Mouse (Mus musculus) brown adipose tissue, adult 24 weeks (tissue): Measurements from ENCODE around the gene Prune1. TPM values are rescaled to one million over a fixed set of nuclear protein-coding genes. Genes with fewer than 3 reads are reported as not detected.

Experiments used
- H3K27ac ChIP-seq: fragments of 200-500 bp; replicated peaks from 2 replicates; pipeline ENCODE4 v1.5.1; 2012; ENCODE audit warnings: low read depth, mild to moderate bottlenecking, low read length
- H3K4me1 ChIP-seq: fragments of 200-500 bp; 2 replicates; pipeline ENCODE4 v1.6.1; 2012; ENCODE audit warnings: low read length, mixed read lengths; ENCODE audit not compliant: control insufficient read depth, insufficient read depth, insufficient read length
- H3K4me3 ChIP-seq: fragments of 200-500 bp; 2 replicates; pipeline ENCODE4 v1.5.1; 2012; ENCODE audit warnings: low read depth, mild to moderate bottlenecking, low read length, moderate library complexity; ENCODE audit not compliant: insufficient read depth
- polyA plus RNA-seq: library from polyadenylated mRNA; stranded (reverse); fragments of >200 nt; gene quantifications from 2 replicates; pipeline ENCODE4 v1.2.4, GENCODE M21; 2012; ENCODE audit not compliant: missing spikeins, insufficient read depth, insufficient read length

Prune1 gene
- polyA plus RNA-seq, 1 experiment, result 16.3 TPM

DNA sequence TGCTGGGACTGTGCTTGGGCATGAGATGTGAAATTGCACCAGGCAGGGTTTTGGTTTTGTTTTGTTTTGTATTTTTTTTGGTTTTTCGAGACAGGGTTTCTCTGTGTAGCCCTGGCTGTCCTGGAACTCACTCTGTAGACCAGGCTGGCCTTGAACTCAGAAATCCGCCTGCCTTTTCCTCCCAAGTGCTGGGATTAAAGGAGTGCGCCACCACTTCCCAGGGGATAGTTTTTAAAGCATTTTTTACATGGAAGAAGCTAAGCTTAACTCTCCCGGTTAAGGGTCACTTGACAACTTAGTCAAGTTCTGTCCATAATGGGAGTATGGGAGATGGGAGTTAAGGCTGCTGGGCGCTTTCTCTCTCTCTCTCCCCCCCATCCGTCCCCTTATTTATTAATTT lies 32.2 kb upstream of the Prune1 start:
- Histone ChIP-seq H3K4me1 (peaks cover 9% of the 10 kb centered on the region), H3K27ac (no peak overlapping the region), H3K4me3 (no peak overlapping the region)

DNA sequence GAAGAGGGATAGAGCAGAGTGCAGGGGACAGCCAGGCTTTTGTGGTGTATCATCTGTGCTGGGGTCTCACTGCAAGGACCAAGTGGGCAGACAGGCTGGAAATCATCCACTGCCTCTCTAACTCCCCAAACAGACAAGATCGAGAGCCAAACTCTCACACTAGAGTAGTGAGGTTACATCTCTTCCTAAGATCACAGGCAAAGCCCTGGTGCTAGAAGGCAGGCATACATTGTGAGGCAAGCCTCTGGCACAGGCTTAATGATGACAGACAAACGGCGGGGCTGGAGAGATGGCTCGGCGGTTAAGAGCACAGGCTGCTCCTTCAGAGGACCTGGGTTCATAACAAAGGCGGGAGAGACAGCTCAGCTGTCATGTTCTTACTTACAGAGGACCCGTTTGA lies 31.6 kb upstream of the Prune1 start:
- H3K27ac ChIP-seq, result no peak overlapping the region

GRCm38 (mm10) chr3:95312623-95313022 lies 30.7 kb upstream of the Prune1 start:
- H3K4me1 ChIP-seq, result peaks cover 5% of the 10 kb centered on the region
- H3K27ac ChIP-seq, result peak overlapping the region; percentile 38
- H3K4me3 ChIP-seq, result no peak overlapping the region

More for the DNA sequence above, 31.6 kb upstream of the Prune1 start:
- peaks cover 9% of the 10 kb centered on the region for H3K4me1 ChIP-seq
- no peak overlapping the region for H3K4me3 ChIP-seq

- H3K27ac ChIP-seq, result peak overlapping the region; percentile 0; the same call in 1 of the 2 replicates
- H3K4me3 ChIP-seq, result no peak overlapping the region
- peaks cover 3% of the 10 kb centered on the region; the same call in 1 of the 2 replicates for H3K4me1 ChIP-seq
Observed at GRCm38 (mm10) chr3:95310968-95311882, 29.3 kb upstream of the Prune1 start.

DNA sequence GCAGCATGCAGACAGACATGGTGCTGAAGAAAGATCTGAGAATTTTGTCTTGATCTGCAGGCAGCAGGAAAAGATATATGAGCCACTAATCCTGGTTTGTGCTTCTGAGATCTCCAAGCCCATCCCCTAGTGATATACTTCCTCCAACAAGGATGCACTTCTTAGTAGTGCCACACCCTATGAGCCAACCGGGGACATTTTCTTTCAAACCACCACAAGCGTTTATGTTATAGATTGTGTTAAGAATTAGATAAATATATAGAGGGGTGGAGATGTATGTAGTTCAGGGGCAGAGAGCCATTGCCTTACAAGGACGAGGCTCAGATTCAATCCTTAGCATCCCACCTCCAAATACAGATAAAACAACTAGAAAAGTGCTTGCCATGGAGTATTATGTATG lies 28.6 kb upstream of the Prune1 start:
- Histone ChIP-seq H3K27ac (no peak overlapping the region), H3K4me3 (no peak overlapping the region)

DNA sequence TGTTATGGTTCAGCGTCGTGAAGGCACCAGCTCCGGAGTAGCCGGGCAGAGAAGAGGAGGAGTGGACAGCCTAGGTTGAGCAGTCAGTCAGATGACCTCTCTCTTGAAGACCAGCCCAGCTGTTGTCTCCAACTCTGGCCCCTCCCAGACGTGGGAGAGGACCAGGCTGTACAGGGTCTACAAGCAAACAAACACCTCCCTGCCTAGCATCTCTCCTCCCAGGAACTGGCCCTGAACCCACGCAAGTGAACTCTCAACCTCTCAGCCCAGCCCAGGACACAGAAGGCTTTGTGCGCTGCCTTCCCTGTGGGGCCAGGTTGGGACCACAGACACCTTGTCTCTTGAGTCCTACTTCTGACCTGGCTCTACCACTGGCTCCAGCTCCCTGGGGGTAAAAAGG lies 25.2 kb upstream of the Prune1 start, which contains the start of gene Anxa9:
Gene Anxa9, minus strand, starts transcription at position 77 of the 400 bp plus-strand sequence.
- H3K27ac ChIP-seq, result no peak within 1 kb of the TSS

More for the DNA sequence above, 28.6 kb upstream of the Prune1 start:
- peaks cover 3% of the 10 kb centered on the region; the same call in 1 of the 2 replicates for H3K4me1 ChIP-seq

GRCm38 (mm10) chr3:95306244-95306643 lies 24.4 kb upstream of the Prune1 start:
- no peak overlapping the region for H3K27ac ChIP-seq
- no peaks in the 10 kb centered on the region for H3K4me1 ChIP-seq
- no peak overlapping the region for H3K4me3 ChIP-seq

More for the DNA sequence above, 25.2 kb upstream of the Prune1 start, which contains the start of gene Anxa9:
- H3K4me3 ChIP-seq, result no peak within 1 kb of the TSS
- peaks cover 3% of the 10 kb centered on the region; the same call in 1 of the 2 replicates for H3K4me1 ChIP-seq

DNA sequence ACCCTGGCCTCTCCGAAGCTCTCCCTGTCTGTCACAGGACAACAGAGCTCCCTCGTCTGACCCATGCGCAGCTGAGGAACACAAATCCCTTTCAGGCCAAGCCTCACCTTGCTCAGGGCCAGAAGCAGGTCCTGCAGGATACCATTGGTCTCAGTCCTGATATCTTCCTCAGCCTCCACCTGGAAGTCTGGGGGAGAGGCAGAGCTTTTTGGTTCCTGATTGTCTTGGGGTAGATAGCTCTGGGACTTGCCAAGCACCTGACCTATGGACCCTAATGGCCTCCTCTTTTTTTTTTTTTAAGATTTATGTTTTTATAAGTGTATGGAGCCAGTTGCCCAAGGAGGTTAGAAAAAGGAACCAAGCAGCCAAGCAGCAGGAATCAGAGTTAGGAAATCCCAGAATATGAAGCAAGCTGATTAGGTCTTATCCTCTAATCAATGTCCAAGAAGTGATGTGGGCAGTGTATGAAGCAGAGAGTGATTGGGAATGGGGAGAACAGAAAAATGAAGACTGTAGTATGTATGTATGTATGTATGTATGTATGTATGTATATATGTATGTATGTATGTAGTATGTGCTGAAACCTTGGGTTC lies 19.4 kb upstream of the Prune1 start:
- no peaks in the 10 kb centered on the region for H3K4me1 ChIP-seq
- H3K27ac ChIP-seq, result no peak overlapping the region
- H3K4me3 ChIP-seq, result no peak overlapping the region

- no peak overlapping the region for H3K27ac ChIP-seq
- H3K4me3 ChIP-seq, result no peak overlapping the region
- H3K4me1 ChIP-seq, result peaks cover 2% of the 10 kb centered on the region; the same call in 1 of the 2 replicates
Observed at GRCm38 (mm10) chr3:95298018-95298417, 16.1 kb upstream of the Prune1 start.

DNA sequence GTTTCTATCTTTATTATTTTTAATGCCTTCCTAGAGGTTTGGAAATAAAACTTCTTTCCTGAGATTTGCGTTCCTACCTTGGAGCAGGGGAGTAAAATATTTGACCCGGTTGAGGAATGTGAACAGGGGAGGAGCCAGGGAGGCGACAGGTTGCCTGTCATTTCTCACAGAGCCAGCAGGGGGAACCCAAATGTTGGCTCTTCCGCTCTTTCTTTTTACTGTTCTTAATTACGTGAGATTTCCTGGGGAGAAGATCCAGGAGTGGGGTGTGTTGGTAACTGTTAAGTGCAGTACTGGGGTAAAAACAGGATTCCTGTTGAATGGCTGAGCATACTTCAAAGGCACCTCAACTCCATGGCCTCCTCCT lies 14.2 kb upstream of the Prune1 start:
- Histone ChIP-seq H3K27ac (no peak overlapping the region), H3K4me3 (no peak overlapping the region)

DNA sequence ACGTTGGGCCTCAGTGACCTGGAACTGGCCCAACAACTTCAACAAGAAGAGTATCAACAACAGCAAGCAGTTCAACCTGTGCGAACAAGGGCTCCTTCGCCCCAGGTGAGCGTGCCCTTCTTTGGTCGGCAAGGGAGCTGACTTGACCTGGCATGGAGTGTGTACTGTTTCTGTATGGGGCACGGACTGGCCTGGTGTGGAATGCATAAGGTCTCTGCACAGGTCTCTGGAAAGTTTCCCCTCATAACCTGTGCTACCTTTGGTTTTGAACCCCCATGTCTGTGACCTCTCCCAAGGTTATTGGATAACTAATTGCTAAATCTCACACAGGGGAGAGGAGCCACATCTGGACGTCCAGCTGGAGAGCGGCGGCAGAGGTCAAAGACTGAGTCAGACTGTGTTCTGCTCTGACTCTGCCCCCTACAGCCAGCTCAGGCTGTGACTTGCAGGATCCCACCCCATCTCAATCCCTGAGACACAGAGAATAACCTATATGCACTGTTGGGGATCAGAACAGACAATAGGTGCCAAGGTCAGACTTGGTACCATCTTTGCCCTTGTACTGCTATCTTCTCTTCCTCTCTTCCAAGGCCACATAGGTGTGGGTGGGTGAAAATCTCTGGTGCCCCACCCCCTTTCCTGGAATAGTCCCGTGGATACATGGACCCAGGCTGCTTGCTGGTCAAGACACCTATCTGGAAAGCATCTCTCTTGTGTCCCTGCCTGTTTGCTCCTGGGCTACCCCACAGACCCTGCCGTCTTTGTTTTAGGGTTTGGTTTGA lies 13.6 kb upstream of the Prune1 start:
- peaks cover 2% of the 10 kb centered on the region; the same call in 1 of the 2 replicates for H3K4me1 ChIP-seq
- no peak overlapping the region for H3K27ac ChIP-seq
- no peak overlapping the region for H3K4me3 ChIP-seq

More for the DNA sequence above, 14.2 kb upstream of the Prune1 start:
- H3K4me1 ChIP-seq, result peaks cover 2% of the 10 kb centered on the region; the same call in 1 of the 2 replicates

- Histone ChIP-seq H3K4me3 (no peak overlapping the region), H3K27ac (no peak overlapping the region), H3K4me1 (peaks cover 2% of the 10 kb centered on the region; the same call in 1 of the 2 replicates)
Observed at GRCm38 (mm10) chr3:95294718-95295117, 12.8 kb upstream of the Prune1 start.

- H3K27ac ChIP-seq, result no peak overlapping the region
- H3K4me1 ChIP-seq, result peaks cover 2% of the 10 kb centered on the region; the same call in 1 of the 2 replicates
- no peak overlapping the region for H3K4me3 ChIP-seq
Observed at GRCm38 (mm10) chr3:95294316-95294715, 12.4 kb upstream of the Prune1 start.

- Histone ChIP-seq H3K4me1 (peaks cover 2% of the 10 kb centered on the region; the same call in 1 of the 2 replicates), H3K27ac (no peak overlapping the region), H3K4me3 (no peak overlapping the region)
Observed at GRCm38 (mm10) chr3:95293537-95293936, 11.7 kb upstream of the Prune1 start.

GRCm38 (mm10) chr3:95292899-95293298 lies 11.0 kb upstream of the Prune1 start:
- no peak overlapping the region for H3K4me3 ChIP-seq
- H3K27ac ChIP-seq, result no peak overlapping the region
- peaks cover 2% of the 10 kb centered on the region; the same call in 1 of the 2 replicates for H3K4me1 ChIP-seq
